Mouse (Mus musculus) lung, postnatal 0 days (tissue): ENCODE results near the gene Rhox4a.
"Not testable (repeated sequence)": the region's sequence is repeated elsewhere in the genome, so short reads cannot be mapped to it uniquely, and the experiment has no call there.

Experiments
- CTCF ChIP-seq: IDR thresholded peaks from 2 replicates; pipeline ENCODE4 v1.5.1; 2016; ENCODE audit warnings: antibody characterized with exemption, mild to moderate bottlenecking
- EP300 ChIP-seq: IDR thresholded peaks from 2 replicates; pipeline ENCODE4 v1.6.1; 2016; ENCODE audit warnings: antibody characterized with exemption, mild to moderate bottlenecking, control low read depth

- TF ChIP-seq EP300, CTCF: not testable (repeated sequence)
These were observed at the start of gene Rhox4a for GRCm38 (mm10) chrX:37265038-37265437.
